Mouse (Mus musculus) natural killer cell, adult 2 months (primary cell): ENCODE data around the gene Ipo13.
A peak's percentile ranks its signal among the peaks of the same experiment; 100 is the strongest.

Experiments used
- DNase-seq, 2 experiments: peaks; one replicate each; pipeline ENCODE4 v3.0.0; 2022; ENCODE audit warnings: low spot score in 2 of 2

Gene Ipo13

GRCm38 (mm10) chr4:117914591-117915442 is at the start of gene Ipo13:
Ipo13 (minus strand) TSS chr4:117914999.
- DNase-seq, result peak; percentile 94 to 95

GRCm38 (mm10) chr4:117957492-117957891 is 42.7 kb upstream of the Ipo13 start:
- no peak for DNase-seq

GRCm38 (mm10) chr4:117947493-117947892 is 32.7 kb upstream of the Ipo13 start:
- DNase-seq, result no peak

- no peak for DNase-seq
Observed at GRCm38 (mm10) chr4:117946639-117947305, 32.0 kb upstream of the Ipo13 start.

GRCm38 (mm10) chr4:117943317-117943716 is 28.5 kb upstream of the Ipo13 start:
- no peak for DNase-seq

GRCm38 (mm10) chr4:117936964-117937363 is 22.2 kb upstream of the Ipo13 start:
- no peak for DNase-seq

GRCm38 (mm10) chr4:117934081-117934480 is 19.3 kb upstream of the Ipo13 start:
- DNase-seq, result no peak

- no peak for DNase-seq
Observed at GRCm38 (mm10) chr4:117933248-117933647, 18.4 kb upstream of the Ipo13 start.

- no peak for DNase-seq
Observed at GRCm38 (mm10) chr4:117929391-117929881, 14.6 kb upstream of the Ipo13 start, which contains the start of gene Artn. Artn (minus strand) TSS chr4:117929763.

GRCm38 (mm10) chr4:117928699-117929241 is 14.0 kb upstream of the Ipo13 start:
- DNase-seq, result no peak

GRCm38 (mm10) chr4:117928234-117928633 is 13.4 kb upstream of the Ipo13 start:
- DNase-seq, result no peak

GRCm38 (mm10) chr4:117926545-117927482 is 12.0 kb upstream of the Ipo13 start:
- no peak for DNase-seq

- DNase-seq, result no peak
Observed at GRCm38 (mm10) chr4:117924916-117925315, 10.1 kb upstream of the Ipo13 start.

GRCm38 (mm10) chr4:117923450-117923849 is 8.7 kb upstream of the Ipo13 start:
- no peak for DNase-seq

GRCm38 (mm10) chr4:117921358-117921757 is 6.6 kb upstream of the Ipo13 start:
- no peak for DNase-seq

- no peak for DNase-seq
Observed at GRCm38 (mm10) chr4:117918762-117919161, 4.0 kb upstream of the Ipo13 start.

GRCm38 (mm10) chr4:117918261-117918660 is 3.5 kb upstream of the Ipo13 start:
- DNase-seq, result no peak

- DNase-seq, result no peak
Observed at GRCm38 (mm10) chr4:117917847-117918246, 3.0 kb upstream of the Ipo13 start.

- no peak for DNase-seq
Observed at GRCm38 (mm10) chr4:117917402-117917801, 2.6 kb upstream of the Ipo13 start.

- DNase-seq, result no peak
Observed at GRCm38 (mm10) chr4:117916386-117916785, 1.6 kb upstream of the Ipo13 start.

GRCm38 (mm10) chr4:117915489-117916105 is 798 bp upstream of the Ipo13 start:
- no peak for DNase-seq
